Mouse (Mus musculus) neural tube, embryonic 10.5 days (tissue): Measurements from ENCODE around the gene Hist1h2ac.
A peak's percentile ranks its signal among the peaks of the same experiment; 100 is the strongest.

Experiments
- DNase-seq: peaks from one replicate; pipeline ENCODE4 v3.0.0-alpha.2; 2017; ENCODE audit warnings: low spot score; ENCODE audit errors: extremely low spot score

Gene Hist1h2ac

DNA sequence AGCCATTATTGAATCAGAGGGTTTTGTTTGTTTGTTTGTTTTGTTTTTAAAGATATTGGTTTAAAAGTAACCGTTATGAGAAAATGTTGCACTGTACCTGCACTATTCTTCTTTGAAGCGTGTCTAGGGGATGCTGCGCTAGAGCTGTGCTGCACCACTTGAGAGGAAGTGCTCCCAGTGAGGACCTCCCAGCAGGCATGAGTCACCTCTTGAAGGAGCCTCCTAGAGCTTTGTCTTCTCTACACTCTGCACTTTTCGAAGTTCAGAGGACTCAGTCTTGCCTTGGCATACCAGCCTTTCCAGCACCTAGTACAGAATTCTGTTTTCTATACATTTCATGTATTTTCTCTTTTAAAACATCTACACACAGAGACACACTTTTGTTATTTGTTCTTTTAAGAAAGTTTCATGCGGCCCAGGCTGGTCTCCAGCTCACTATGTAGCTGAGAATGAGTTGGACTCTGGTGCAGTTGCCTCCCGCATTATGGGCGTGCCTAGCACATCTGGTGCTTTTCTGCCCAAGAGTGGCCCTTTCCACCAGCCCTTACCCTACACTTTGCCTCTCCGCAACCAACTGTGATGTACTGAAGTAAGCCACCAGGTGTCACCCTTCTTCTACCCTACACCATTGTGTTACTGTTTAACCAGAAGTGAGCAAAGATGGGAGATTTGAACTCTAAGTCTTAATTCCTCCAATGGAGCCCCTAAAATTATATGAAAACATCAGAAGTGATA is 17.2 kb upstream of the Hist1h2ac start:
- DNase-seq: peak; percentile 66

DNA sequence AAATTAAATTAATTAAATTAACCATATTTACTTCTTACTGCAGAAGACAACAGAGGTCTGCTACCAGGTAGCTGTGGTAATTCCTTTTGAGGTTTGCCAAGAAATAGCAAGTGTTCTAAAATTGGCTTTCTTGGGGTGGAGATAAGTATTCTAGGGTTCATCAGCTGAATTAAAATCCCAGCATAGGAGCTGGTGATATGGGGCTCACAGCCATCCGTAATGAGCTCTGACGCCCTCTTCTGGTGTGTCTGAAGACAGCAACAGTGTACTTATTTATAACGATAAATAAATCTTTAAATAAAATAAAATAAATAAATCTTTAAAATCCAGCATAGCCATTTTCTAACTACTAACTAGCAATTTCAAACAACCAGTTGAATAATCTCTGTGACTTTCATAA is 16.0 kb upstream of the Hist1h2ac start:
- DNase-seq: no peak

DNA sequence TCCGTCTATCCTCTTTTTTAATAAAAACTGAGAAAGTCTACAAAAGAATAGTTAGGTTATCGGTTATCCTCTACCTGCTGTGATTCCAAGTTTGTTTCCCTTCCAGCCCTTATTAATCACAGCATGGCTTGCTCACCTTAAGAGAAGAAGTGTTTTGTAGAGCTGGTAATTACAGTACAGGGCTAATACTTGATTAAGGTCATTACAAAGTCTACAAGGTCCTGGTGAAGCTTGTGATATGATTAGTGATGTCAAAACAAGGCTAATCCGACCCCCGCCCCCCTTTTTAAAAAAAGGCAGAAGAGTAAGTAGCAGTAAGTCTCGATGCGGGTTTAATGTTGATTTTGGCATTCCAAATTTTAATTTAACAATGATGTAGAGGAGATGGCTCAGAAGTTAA is 15.2 kb upstream of the Hist1h2ac start:
- DNase-seq: no peak

DNA sequence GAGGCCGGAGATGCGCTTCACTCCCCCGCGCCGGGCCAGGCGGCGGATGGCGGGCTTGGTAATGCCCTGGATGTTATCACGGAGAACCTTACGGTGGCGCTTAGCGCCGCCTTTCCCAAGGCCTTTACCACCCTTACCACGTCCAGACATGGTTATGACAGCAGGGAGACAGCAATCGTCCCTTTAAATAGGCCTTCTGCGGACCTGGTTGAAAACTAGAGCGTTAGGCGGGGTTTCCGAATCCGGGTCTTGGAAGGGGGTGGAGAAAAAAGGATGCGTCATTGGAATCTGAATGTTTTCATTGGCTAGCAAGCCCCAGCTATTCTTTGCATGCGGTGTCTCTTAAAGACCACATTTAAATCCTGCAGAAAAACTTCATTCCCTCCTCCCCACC is 14.5 kb upstream of the Hist1h2ac start, which contains the start of gene Hist1h4c:
Gene Hist1h4c (minus strand): TSS at position 155 of the 394 bp plus-strand sequence.
- peak; percentile 100 for DNase-seq

DNA sequence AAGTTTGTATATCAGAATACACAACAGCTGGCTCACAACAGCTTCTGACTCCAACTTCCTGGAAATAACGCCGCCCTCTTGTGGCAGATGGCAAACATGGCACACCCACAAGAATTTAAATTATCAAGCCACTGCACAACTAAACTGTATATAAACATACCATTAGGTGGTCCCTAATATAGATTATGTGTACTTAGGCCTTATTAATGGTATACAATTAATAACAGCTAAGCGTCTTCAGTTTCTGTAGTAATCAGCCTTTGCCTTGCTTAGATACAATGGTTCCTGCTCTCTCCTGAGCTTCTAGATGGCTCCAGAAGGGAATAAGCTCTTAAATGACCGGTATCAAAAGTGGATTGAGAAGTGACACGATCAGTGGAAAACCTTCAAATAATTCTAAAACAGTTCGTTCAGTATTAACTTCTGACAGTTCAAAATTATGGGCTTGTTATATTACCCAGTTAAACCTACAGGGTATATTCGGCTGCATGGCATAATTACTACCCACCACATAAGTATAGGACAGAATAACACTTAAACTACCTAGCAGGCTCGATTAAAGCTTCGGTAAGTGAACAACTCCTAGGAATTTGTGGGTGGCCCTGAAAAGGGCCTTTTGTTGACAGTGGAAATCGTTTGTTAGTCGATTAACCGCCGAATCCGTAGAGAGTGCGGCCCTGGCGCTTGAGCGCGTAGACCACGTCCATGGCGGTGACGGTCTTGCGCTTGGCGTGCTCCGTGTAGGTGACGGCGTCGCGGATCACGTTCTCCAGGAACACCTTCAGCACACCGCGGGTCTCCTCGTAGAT is 13.9 kb upstream of the Hist1h2ac start:
- peak; percentile 61 for DNase-seq

DNA sequence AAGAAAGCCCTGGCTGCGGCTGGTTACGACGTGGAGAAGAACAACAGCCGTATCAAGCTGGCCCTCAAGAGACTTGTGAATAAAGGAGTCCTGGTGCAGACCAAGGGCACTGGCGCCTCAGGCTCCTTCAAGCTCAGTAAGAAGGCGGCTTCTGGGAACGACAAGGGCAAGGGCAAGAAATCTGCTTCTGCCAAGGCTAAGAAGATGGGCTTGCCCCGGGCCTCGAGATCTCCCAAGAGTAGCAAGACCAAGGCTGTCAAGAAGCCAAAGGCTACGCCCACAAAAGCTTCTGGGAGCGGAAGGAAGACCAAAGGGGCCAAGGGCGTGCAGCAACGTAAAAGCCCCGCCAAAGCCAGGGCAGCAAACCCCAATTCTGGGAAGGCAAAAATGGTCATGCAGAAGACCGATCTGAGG is 12.3 kb upstream of the Hist1h2ac start:
- DNase-seq: no peak

DNA sequence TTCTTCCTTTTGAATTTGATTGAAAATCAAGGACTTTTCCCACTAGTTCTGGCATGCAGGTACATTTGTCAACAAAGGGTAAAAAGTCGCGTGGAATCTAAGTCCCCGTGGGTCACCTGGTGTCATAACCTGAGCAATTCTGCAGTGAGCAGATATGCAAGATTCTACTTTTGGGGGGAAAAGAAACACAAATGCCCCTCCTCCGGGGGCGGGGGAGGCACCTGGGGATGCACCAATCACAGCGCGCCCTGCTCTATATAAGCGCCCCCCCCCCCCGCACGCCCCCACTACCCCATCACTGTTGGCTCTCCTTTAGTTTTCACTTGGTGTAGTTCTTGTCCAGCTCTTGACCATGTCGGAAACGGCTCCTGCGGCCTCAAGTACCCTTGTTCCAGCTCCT is 11.8 kb upstream of the Hist1h2ac start, which contains the start of gene Hist1h1t:
Gene Hist1h1t (plus strand): TSS at position 301 of the 400 bp plus-strand sequence.
- no peak for DNase-seq

DNA sequence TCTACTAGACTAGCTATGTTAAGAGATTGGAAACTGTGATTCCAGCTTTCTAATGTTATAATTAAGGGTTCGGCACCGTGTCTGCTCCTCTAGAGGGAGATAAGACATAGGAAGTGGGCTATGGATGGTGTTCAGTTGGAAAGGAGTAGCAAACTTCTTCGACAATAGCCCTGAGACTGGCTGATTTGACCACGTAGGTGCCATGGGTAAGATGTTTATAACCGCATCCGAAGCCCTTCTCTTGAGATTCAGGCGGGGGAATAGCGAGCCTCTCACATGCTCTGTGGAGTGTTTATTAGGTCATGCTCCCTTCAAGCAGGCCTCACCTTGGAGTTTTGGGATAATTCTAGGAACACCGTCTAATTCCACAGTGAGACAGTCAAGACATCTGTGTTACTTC is 11.2 kb upstream of the Hist1h2ac start:
- no peak for DNase-seq

DNA sequence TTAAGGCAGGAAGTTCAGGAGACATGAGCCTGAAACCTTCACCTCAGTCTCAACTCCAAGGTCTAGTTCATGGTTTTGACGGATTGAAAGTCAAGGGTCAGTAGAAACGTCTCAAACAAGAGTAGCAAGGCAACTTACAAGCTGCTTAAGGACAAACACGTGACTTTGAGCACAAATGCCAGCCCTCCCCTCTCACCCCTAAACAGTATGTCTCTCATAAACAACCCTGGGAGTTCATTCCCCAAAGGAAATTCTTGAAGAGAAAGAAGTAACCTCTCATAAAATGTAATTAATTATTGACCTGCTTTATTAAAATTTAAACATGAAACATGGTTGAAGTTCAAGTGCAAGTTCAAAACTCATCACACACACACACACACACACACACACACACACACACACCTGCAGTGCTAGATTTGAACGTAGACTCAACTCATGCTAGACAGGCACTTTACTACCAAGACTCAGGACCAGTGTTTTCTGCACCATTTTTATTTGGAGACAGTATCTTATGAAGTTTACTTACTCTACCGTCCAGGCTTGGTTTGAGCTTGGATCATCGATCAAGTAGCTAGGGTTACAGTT is 10.2 kb upstream of the Hist1h2ac start:
- DNase-seq: no peak

DNA sequence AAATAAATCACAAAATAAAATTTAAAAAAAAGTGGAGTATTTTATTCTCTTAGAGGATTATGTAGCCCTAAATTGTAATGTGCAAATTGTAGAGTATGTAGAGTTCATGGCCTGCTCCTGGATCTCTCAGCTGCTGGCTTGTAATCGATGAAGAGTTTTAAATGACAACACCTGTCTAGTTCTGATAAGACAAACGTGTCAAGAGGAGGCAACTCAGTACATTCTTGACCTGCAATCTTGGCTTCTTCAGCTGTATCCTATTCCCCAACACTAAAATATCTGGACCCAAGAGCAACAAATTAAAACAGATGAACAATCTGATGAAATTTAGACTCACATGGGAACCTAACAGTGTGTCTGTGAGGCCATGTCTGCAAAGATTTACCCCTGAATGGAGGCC is 5.7 kb upstream of the Hist1h2ac start:
- no peak for DNase-seq

DNA sequence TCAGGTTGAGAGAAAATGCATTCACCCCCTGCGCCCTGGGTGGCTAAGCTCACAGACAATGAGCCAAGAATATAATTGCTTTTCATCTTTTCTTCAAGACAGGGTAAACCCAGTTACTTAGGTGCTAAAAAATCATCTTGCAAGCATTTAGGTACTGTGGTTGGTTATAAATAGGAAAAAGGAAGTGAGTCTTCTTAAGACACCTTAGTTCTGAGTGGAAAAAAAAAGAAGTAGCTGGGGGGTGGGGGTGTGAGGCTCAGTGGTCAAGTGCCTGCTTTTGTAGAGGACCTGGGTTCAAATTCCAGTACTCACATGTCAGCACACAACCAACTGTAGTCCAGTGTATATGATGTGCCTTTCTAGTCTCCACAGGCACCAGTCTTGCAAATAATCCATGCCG is 5.2 kb upstream of the Hist1h2ac start:
- DNase-seq: no peak

DNA sequence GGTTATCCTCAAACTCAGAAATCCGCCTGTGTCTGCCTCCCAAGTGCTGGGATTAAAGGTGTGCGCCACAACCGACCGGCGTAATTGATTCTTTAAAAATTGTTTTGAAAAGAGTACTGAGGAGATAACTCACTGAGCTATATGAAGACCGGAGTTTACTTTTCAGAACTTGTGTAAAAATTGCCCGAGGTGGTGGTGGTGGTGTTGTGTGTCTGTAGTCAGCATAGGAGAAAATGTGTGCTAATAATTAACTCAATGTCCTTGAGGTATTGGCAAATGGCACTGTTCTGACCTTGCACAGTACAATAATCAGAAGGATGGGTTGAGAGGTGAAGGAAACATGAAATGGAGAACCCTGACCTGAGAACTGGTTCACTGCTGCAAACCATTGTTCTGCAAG is 4.2 kb upstream of the Hist1h2ac start:
- no peak for DNase-seq

DNA sequence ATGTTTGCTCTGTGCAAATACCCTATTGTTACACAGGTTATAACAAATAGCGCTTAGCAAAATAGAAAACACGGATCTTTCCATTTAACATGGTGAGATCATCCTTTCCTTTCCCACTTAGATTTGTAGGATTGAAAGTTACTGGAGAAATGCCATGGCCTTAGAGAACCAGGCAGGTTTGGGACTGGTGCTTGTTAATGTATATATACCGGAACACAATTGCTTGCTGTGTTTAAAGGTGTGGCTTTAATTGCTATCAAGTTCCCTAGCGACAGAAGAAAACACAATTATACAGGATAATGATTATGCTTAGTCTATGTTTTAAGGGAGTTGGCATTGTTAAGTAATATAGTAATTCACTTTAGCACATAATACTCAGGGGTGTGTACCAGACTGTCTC is 3.4 kb upstream of the Hist1h2ac start:
- no peak for DNase-seq

DNA sequence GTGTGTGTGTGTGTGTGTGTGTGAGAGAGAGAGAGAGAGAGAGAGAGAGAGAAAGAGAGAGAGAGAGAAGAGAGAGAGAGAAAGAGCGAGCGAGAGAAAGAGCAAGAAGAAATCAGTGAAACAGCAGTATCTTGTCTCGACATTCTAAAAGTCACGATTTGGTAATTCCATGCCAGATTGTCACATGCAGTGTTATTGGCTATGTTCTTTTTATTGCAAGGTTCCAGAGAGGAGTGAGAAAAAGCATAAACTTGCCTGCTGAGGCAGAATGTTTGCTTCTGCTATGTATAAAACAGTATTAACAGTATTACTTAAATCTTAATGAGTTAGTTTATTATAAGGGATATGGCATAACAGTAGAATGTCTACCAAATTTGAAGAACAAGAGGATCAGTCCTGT is 2.2 kb upstream of the Hist1h2ac start:
- no peak for DNase-seq

DNA sequence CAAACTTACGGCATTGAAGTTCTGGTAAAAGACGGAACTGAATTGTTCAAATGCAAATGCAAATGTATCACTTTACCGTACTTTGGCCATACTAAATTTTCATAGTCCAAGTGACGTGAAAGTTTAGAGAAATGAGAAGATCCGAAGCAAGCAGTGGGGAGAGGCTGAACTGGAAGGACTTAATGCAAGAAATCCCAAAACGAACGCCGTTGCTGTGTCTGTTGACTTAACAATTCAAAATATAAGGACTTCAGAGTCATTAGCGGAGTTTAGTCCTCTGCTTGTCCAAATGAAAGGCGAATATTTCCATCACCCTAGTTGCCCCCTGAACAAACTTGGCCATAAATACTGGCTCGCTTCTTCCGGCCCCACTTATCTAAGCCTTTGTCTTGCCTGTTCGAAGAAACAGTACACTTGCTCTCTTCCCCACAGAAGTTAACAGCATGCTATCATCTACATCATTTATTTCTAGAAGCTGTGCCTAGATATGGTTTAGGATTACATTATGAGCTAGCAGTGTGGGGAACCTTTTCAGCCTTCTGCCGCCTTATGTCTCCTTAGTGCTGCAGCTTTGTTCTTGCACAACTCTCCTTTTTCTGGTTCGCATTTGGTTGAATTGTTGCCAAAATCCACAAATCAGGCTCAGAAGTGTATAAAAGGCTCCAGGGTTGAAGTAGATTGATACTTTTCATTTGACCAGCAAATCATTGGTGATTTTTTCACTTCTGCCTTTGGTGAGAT is 1.5 kb upstream of the Hist1h2ac start:
- peak; percentile 49 for DNase-seq

DNA sequence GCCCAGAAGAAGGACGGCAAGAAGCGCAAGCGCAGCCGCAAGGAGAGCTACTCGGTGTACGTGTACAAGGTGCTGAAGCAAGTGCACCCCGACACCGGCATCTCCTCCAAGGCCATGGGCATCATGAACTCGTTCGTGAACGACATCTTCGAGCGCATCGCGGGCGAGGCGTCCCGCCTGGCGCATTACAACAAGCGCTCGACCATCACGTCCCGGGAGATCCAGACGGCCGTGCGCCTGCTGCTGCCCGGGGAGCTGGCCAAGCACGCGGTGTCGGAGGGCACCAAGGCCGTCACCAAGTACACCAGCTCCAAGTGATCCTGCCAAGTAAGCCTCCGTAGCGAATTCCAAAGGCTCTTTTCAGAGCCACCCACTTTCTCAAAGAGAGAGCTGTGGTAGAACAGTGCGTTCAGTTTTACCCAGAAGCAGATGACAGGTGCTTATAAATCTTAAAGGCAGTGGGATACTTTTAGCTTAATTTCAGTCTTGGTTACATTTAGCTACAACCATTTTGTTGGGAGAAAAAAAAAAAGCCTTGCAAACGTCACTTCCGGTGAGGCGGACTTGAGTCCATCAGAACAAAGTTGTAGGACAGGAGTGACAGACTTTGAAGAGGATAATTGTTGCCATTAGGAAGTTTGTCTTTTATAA is 672 bp upstream of the Hist1h2ac start:
- DNase-seq: peak; percentile 51

DNA sequence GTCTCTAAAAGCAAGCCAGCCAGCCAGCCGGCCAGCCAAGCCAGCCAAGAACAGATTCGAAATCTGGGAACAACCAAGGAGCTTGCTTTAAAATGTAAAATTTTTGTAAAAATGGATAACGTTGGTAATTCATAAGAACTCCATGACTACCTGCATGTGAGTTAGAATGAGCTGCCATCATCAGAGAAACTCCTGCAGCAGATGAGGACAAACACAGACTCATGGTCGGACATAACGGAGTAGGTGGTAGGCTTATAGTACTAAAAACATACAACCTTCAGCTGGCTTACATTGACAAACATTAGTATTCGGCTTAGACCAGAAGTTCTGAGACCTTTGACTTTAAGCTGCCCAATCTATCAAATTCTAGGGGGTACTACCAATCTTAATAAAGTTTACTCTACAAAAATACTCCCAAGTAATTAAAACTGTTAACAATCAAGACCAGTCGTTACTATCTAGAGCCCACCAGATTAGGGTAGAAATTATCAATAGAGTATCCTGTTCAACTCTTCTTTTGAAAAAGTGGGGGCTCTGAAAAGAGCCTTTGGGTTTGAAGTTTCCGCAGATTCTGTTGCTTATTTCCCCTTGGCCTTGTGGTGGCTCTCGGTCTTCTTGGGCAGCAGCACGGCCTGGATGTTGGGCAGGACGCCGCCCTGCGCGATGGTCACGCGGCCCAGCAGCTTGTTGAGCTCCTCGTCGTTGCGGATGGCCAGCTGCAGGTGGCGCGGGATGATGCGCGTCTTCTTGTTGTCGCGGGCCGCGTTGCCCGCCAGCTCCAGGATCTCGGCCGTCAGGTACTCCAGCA is 597 bp downstream of the Hist1h2ac start:
- peak; percentile 57 for DNase-seq

DNA sequence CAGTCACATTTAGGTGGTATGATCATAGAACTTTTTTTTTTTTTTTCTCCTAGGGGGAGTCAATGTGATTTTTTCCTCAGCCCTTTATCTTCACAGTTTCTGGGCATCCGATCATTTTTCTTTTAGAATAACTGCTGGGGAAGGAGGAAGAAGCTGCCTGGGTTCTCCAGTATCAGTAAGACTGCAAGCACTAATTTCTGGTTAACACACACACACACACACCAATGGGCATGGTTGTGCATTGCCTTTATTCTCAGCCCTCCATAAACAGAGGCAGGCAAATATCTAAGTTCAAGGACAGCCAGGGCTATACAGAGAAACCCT is 1.2 kb downstream of the Hist1h2ac start:
- DNase-seq: no peak

DNA sequence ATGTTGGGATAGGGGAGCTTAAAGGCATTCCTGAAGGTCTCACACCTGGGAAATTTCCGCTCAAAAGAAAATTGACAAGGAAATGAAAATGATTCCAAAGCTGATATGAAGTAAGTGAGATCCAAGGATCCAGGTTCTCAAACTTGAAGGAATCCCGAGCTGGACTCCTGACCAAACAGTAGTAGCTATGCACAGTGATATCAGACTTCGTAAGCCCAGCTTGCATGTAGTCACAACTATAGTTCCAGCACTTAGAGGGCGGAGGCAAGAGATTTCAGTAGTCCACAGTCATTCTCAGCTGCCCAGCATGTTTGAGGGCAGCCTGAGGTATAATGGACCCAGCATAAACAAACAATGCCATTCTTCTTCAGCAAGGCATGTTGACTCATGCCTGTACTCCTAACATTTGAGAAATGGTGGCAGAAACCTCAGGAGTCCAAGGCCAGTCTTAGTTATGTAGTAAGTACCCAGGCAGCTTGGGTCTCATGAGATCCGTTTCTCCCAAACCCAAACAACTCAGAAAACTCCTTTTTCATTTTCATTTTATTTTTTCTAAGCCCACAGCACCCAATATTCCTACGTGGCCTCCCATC is 1.7 kb downstream of the Hist1h2ac start:
- no peak for DNase-seq

DNA sequence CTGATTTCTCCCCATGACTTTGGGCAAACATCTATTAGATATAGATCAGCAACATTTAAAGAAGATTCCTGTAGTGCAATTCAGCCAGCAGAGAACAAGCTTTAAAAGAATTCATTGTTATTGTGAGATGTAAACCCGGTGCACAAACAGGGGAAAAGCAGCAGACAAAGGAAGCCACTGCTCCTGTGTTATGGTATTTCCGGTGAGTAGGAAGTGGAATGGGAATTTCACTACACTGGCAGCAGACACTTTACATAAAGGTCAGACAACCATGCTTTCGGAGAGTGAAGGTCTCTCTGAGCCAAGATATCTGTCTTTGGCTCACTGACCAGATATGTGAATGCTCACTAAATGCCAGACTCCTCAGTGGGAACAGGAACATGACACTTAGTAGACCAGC is 21.2 kb downstream of the Hist1h2ac start:
- no peak for DNase-seq
